Mouse (Mus musculus): Measurements from ENCODE around the gene Fxr1. TPM values are rescaled to one million over a fixed set of nuclear protein-coding genes. Genes with fewer than 3 reads are reported as not detected.
"Not testable (repeated sequence)": the region's sequence is repeated elsewhere in the genome, so short reads cannot be mapped to it uniquely, and the experiment has no call there.

The Fxr1 gene
- polyA plus RNA-seq (2012; ENCODE audit: insufficient read depth, insufficient read length, low replicate concordance, missing spikeins) = not detected in 2 replicates

GRCm38 (mm10) chr3:34019540-34020381 lies at the start of gene Fxr1:
Gene Fxr1, plus strand, starts transcription at chr3:34019943.
- WGBS = under 1% methylated on average over 80 of the region's 97 CpGs
- H3K4me1 ChIP-seq (ENCODE audit: control insufficient read depth, insufficient read depth, low read length) = peaks cover 3% of the 10 kb centered on the region; the same call in 1 of the 2 replicates
- H3K4me3 ChIP-seq (ENCODE audit: insufficient read depth, low read depth, low read length) = peak within 1 kb of the TSS; percentile 99
- peak within 1 kb of the TSS; percentile 20; the same call in 1 of the 2 replicates for H3K27ac ChIP-seq (ENCODE audit: insufficient read depth, low read depth, low read length)
- TF ChIP-seq POLR2A (IDR thresholded peaks at IDR 0.05; ENCODE audit: insufficient read depth, low read depth, low read length) = no peak

- H3K27ac ChIP-seq (ENCODE audit: insufficient read depth, low read depth, low read length) = no peak overlapping the region
- TF ChIP-seq POLR2A (IDR thresholded peaks at IDR 0.05; ENCODE audit: insufficient read depth, low read depth, low read length) (no peak), CTCF (IDR thresholded peaks at IDR 0.05; ENCODE audit: insufficient read depth, low read depth, low read length) (no peak)
- H3K4me3 ChIP-seq (ENCODE audit: insufficient read depth, low read depth, low read length) = no peak overlapping the region
- 70% methylated on average over 6 of the region's 6 CpGs for WGBS
- no peaks in the 10 kb centered on the region for H3K4me1 ChIP-seq (ENCODE audit: control insufficient read depth, insufficient read depth, low read length)
Observed at GRCm38 (mm10) chr3:33979395-33979794, 40.3 kb upstream of the Fxr1 start.

- no peak overlapping the region for H3K27ac ChIP-seq (ENCODE audit: insufficient read depth, low read depth, low read length)
- TF ChIP-seq CTCF (IDR thresholded peaks at IDR 0.05; ENCODE audit: insufficient read depth, low read depth, low read length) = no peak
- no peak for TF ChIP-seq POLR2A (IDR thresholded peaks at IDR 0.05; ENCODE audit: insufficient read depth, low read depth, low read length)
- no peaks in the 10 kb centered on the region for H3K4me1 ChIP-seq (ENCODE audit: control insufficient read depth, insufficient read depth, low read length)
- 94% methylated on average over 5 of the region's 5 CpGs for WGBS
- H3K4me3 ChIP-seq (ENCODE audit: insufficient read depth, low read depth, low read length) = no peak overlapping the region
Observed at GRCm38 (mm10) chr3:33982746-33983145, 37.0 kb upstream of the Fxr1 start.

- WGBS = 74% methylated on average over 8 of the region's 8 CpGs
- no peak for TF ChIP-seq POLR2A (IDR thresholded peaks at IDR 0.05; ENCODE audit: insufficient read depth, low read depth, low read length)
- TF ChIP-seq CTCF (IDR thresholded peaks at IDR 0.05; ENCODE audit: insufficient read depth, low read depth, low read length) = no peak
Observed at GRCm38 (mm10) chr3:33989302-33989701, 30.4 kb upstream of the Fxr1 start.

GRCm38 (mm10) chr3:33990451-33990850 lies 29.3 kb upstream of the Fxr1 start:
- 81% methylated on average over 10 of the region's 10 CpGs for WGBS
- TF ChIP-seq POLR2A (IDR thresholded peaks at IDR 0.05; ENCODE audit: insufficient read depth, low read depth, low read length) (no peak), CTCF (IDR thresholded peaks at IDR 0.05; ENCODE audit: insufficient read depth, low read depth, low read length) (no peak)
- peaks cover 4% of the 10 kb centered on the region; the same call in 1 of the 2 replicates for H3K4me1 ChIP-seq (ENCODE audit: control insufficient read depth, insufficient read depth, low read length)
- H3K4me3 ChIP-seq (ENCODE audit: insufficient read depth, low read depth, low read length) = no peak overlapping the region
- H3K27ac ChIP-seq (ENCODE audit: insufficient read depth, low read depth, low read length) = no peak overlapping the region

More at GRCm38 (mm10) chr3:33989302-33989701, 30.4 kb upstream of the Fxr1 start:
- H3K27ac ChIP-seq (ENCODE audit: insufficient read depth, low read depth, low read length) = no peak overlapping the region
- peaks cover 4% of the 10 kb centered on the region; the same call in 1 of the 2 replicates for H3K4me1 ChIP-seq (ENCODE audit: control insufficient read depth, insufficient read depth, low read length)
- no peak overlapping the region for H3K4me3 ChIP-seq (ENCODE audit: insufficient read depth, low read depth, low read length)

- Histone ChIP-seq H3K4me1 (ENCODE audit: control insufficient read depth, insufficient read depth, low read length) (peaks cover 4% of the 10 kb centered on the region; the same call in 1 of the 2 replicates), H3K27ac (ENCODE audit: insufficient read depth, low read depth, low read length) (no peak overlapping the region), H3K4me3 (ENCODE audit: insufficient read depth, low read depth, low read length) (no peak overlapping the region)
- WGBS = 58% methylated on average over 8 of the region's 8 CpGs
- TF ChIP-seq POLR2A (IDR thresholded peaks at IDR 0.05; ENCODE audit: insufficient read depth, low read depth, low read length) (no peak), CTCF (IDR thresholded peaks at IDR 0.05; ENCODE audit: insufficient read depth, low read depth, low read length) (no peak)
Observed at GRCm38 (mm10) chr3:33990921-33991320, 28.8 kb upstream of the Fxr1 start.

- no peak overlapping the region for H3K27ac ChIP-seq (ENCODE audit: insufficient read depth, low read depth, low read length)
- no peak overlapping the region for H3K4me3 ChIP-seq (ENCODE audit: insufficient read depth, low read depth, low read length)
- peaks cover 4% of the 10 kb centered on the region; the same call in 1 of the 2 replicates for H3K4me1 ChIP-seq (ENCODE audit: control insufficient read depth, insufficient read depth, low read length)
- no peak for TF ChIP-seq CTCF (IDR thresholded peaks at IDR 0.05; ENCODE audit: insufficient read depth, low read depth, low read length)
- no peak for TF ChIP-seq POLR2A (IDR thresholded peaks at IDR 0.05; ENCODE audit: insufficient read depth, low read depth, low read length)
- 87% methylated on average over 14 of the region's 14 CpGs for WGBS
Observed at GRCm38 (mm10) chr3:33993421-33994126, 26.2 kb upstream of the Fxr1 start.

GRCm38 (mm10) chr3:33994127-33994488 lies 25.6 kb upstream of the Fxr1 start:
- Histone ChIP-seq H3K4me1 (ENCODE audit: control insufficient read depth, insufficient read depth, low read length) (peaks cover 4% of the 10 kb centered on the region; the same call in 1 of the 2 replicates), H3K27ac (ENCODE audit: insufficient read depth, low read depth, low read length) (no peak overlapping the region), H3K4me3 (ENCODE audit: insufficient read depth, low read depth, low read length) (no peak overlapping the region)
- no peak for TF ChIP-seq CTCF (IDR thresholded peaks at IDR 0.05; ENCODE audit: insufficient read depth, low read depth, low read length)
- no peak for TF ChIP-seq POLR2A (IDR thresholded peaks at IDR 0.05; ENCODE audit: insufficient read depth, low read depth, low read length)
- 67% methylated on average over 3 of the region's 3 CpGs for WGBS

- H3K4me3 ChIP-seq (ENCODE audit: insufficient read depth, low read depth, low read length); H3K27ac ChIP-seq (ENCODE audit: insufficient read depth, low read depth, low read length); H3K4me1 ChIP-seq (ENCODE audit: control insufficient read depth, insufficient read depth, low read length): not testable (repeated sequence)
Observed at GRCm38 (mm10) chr3:34001691-34002090, 18.1 kb upstream of the Fxr1 start.
